Mouse (Mus musculus): ENCODE data around the gene Vsx2. TPM values are rescaled to one million over a fixed set of nuclear protein-coding genes. Genes with fewer than 3 reads are reported as not detected.

The Vsx2 gene
- polyA plus RNA-seq, 1 experiment from 2014 or later, result not detected

- H3K4me2 ChIP-seq (ENCODE audit: low read length), result no peak overlapping the region
- no peak for ATAC-seq (ENCODE audit: insufficient number of reproducible peaks, insufficient read depth, low FRiP score, low read depth)
- whole genome bisulfite sequencing, result 50% methylated on average over 4 of the region's 4 CpGs
- no peak overlapping the region for H3K9ac ChIP-seq (ENCODE audit: low read length)
- H3K4me1 ChIP-seq (ENCODE audit: control insufficient read depth in 2 of 2, insufficient read depth in 2 of 2, low read length in 2 of 2), result no peaks in the 10 kb centered on the region
- H3K4me3 ChIP-seq (ENCODE audit: control insufficient read depth in 1 of 2, insufficient read depth in 1 of 2, low read depth in 1 of 2, low read length in 2 of 2), result no peak overlapping the region
- no peaks in the 10 kb centered on the region for H3K36me3 ChIP-seq (ENCODE audit: control insufficient read depth, insufficient read depth, low read length)
- H3K27ac ChIP-seq (replicated peaks in 1 of 2; ENCODE audit: control insufficient read depth in 1 of 2, insufficient read depth in 1 of 2, low read depth in 2 of 2, low read length in 2 of 2), result no peak overlapping the region
- H3K9me3 ChIP-seq (ENCODE audit: control insufficient read depth, low read length), result no peaks in the 10 kb centered on the region
- peaks cover 9% of the 10 kb centered on the region for H3K27me3 ChIP-seq (ENCODE audit: control insufficient read depth, insufficient read depth, low read length)
Observed at GRCm38 (mm10) chr12:84562558-84562957, 7.0 kb upstream of the Vsx2 start.

GRCm38 (mm10) chr12:84567576-84567975 is 2.0 kb upstream of the Vsx2 start:
- Histone ChIP-seq H3K36me3 (ENCODE audit: control insufficient read depth, insufficient read depth, low read length) (no peaks in the 10 kb centered on the region), H3K9ac (ENCODE audit: low read length) (no peak overlapping the region), H3K4me3 (ENCODE audit: control insufficient read depth in 1 of 2, insufficient read depth in 1 of 2, low read depth in 1 of 2, low read length in 2 of 2) (no peak overlapping the region), H3K9me3 (ENCODE audit: control insufficient read depth, low read length) (no peaks in the 10 kb centered on the region), H3K4me1 (ENCODE audit: control insufficient read depth in 2 of 2, insufficient read depth in 2 of 2, low read length in 2 of 2) (peaks cover 4 to 20% of the 10 kb centered on the region in 2 experiments; a peak in 3 of 4 replicates), H3K27ac (replicated peaks in 1 of 2; ENCODE audit: control insufficient read depth in 1 of 2, insufficient read depth in 1 of 2, low read depth in 2 of 2, low read length in 2 of 2) (no peak overlapping the region), H3K27me3 (ENCODE audit: control insufficient read depth, insufficient read depth, low read length) (peaks cover 60% of the 10 kb centered on the region), H3K4me2 (ENCODE audit: low read length) (no peak overlapping the region)
- ATAC-seq (ENCODE audit: insufficient number of reproducible peaks, insufficient read depth, low FRiP score, low read depth), result no peak
- WGBS, result 70% methylated on average over 6 of the region's 6 CpGs

GRCm38 (mm10) chr12:84569976-84570693 is 573 bp downstream of the Vsx2 start:
- Histone ChIP-seq H3K27ac (replicated peaks in 1 of 2; ENCODE audit: control insufficient read depth in 1 of 2, insufficient read depth in 1 of 2, low read depth in 2 of 2, low read length in 2 of 2) (no peak overlapping the region), H3K4me2 (ENCODE audit: low read length) (peak overlapping the region; percentile 39), H3K27me3 (ENCODE audit: control insufficient read depth, insufficient read depth, low read length) (peaks cover 77% of the 10 kb centered on the region), H3K4me3 (ENCODE audit: control insufficient read depth in 1 of 2, insufficient read depth in 1 of 2, low read depth in 1 of 2, low read length in 2 of 2) (peak overlapping the region in 1 of 2 experiments; percentile 30; a peak in 2 of 4 replicates), H3K4me1 (ENCODE audit: control insufficient read depth in 2 of 2, insufficient read depth in 2 of 2, low read length in 2 of 2) (peaks cover 4 to 20% of the 10 kb centered on the region in 2 experiments; a peak in 3 of 4 replicates), H3K9me3 (ENCODE audit: control insufficient read depth, low read length) (no peaks in the 10 kb centered on the region), H3K9ac (ENCODE audit: low read length) (no peak overlapping the region), H3K36me3 (ENCODE audit: control insufficient read depth, insufficient read depth, low read length) (no peaks in the 10 kb centered on the region)
- ATAC-seq (ENCODE audit: insufficient number of reproducible peaks, insufficient read depth, low FRiP score, low read depth), result 0 out of 2 replicates have a peak, but pooled peaks have one; percentile 37
- under 1% methylated on average over 38 of the region's 40 CpGs for WGBS

GRCm38 (mm10) chr12:84570694-84571415 is 1.3 kb downstream of the Vsx2 start:
- Histone ChIP-seq H3K27ac (replicated peaks in 1 of 2; ENCODE audit: control insufficient read depth in 1 of 2, insufficient read depth in 1 of 2, low read depth in 2 of 2, low read length in 2 of 2) (no peak overlapping the region), H3K9ac (ENCODE audit: low read length) (no peak overlapping the region), H3K36me3 (ENCODE audit: control insufficient read depth, insufficient read depth, low read length) (no peaks in the 10 kb centered on the region), H3K4me2 (ENCODE audit: low read length) (0 out of 2 replicates have a peak overlapping the region, but pooled peaks have one; percentile 29), H3K4me3 (ENCODE audit: control insufficient read depth in 1 of 2, insufficient read depth in 1 of 2, low read depth in 1 of 2, low read length in 2 of 2) (peak overlapping the region in 1 of 2 experiments; percentile 8; a peak in 1 of 4 replicates), H3K4me1 (ENCODE audit: control insufficient read depth in 2 of 2, insufficient read depth in 2 of 2, low read length in 2 of 2) (peaks cover 4 to 20% of the 10 kb centered on the region in 2 experiments; a peak in 3 of 4 replicates), H3K9me3 (ENCODE audit: control insufficient read depth, low read length) (no peaks in the 10 kb centered on the region), H3K27me3 (ENCODE audit: control insufficient read depth, insufficient read depth, low read length) (peaks cover 78% of the 10 kb centered on the region)
- no peak for ATAC-seq (ENCODE audit: insufficient number of reproducible peaks, insufficient read depth, low FRiP score, low read depth)
- WGBS, result 2% methylated on average over 34 of the region's 34 CpGs

- 2% methylated on average over 43 of the region's 43 CpGs for WGBS
- peak overlapping the region; percentile 29; the same call in 1 of the 2 replicates for H3K4me2 ChIP-seq (ENCODE audit: low read length)
Observed at GRCm38 (mm10) chr12:84571466-84572340, 2.1 kb downstream of the Vsx2 start.

GRCm38 (mm10) chr12:84572341-84572720 is 2.8 kb downstream of the Vsx2 start:
- H3K36me3 ChIP-seq (ENCODE audit: control insufficient read depth, insufficient read depth, low read length), result no peaks in the 10 kb centered on the region
- H3K27ac ChIP-seq (replicated peaks in 1 of 2; ENCODE audit: control insufficient read depth in 1 of 2, insufficient read depth in 1 of 2, low read depth in 2 of 2, low read length in 2 of 2), result no peak overlapping the region
- WGBS, result 10% methylated on average over 7 of the region's 7 CpGs
- no peak overlapping the region for H3K4me3 ChIP-seq (ENCODE audit: control insufficient read depth in 1 of 2, insufficient read depth in 1 of 2, low read depth in 1 of 2, low read length in 2 of 2)
- H3K9me3 ChIP-seq (ENCODE audit: control insufficient read depth, low read length), result no peaks in the 10 kb centered on the region
- no peak overlapping the region for H3K4me2 ChIP-seq (ENCODE audit: low read length)
- H3K4me1 ChIP-seq (ENCODE audit: control insufficient read depth in 2 of 2, insufficient read depth in 2 of 2, low read length in 2 of 2), result peaks cover 4 to 20% of the 10 kb centered on the region in 2 experiments; a peak in 3 of 4 replicates
- H3K9ac ChIP-seq (ENCODE audit: low read length), result no peak overlapping the region
- ATAC-seq (ENCODE audit: insufficient number of reproducible peaks, insufficient read depth, low FRiP score, low read depth), result no peak
- peaks cover 79% of the 10 kb centered on the region for H3K27me3 ChIP-seq (ENCODE audit: control insufficient read depth, insufficient read depth, low read length)

More at GRCm38 (mm10) chr12:84571466-84572340, 2.1 kb downstream of the Vsx2 start:
- no peak for ATAC-seq (ENCODE audit: insufficient number of reproducible peaks, insufficient read depth, low FRiP score, low read depth)
- no peaks in the 10 kb centered on the region for H3K9me3 ChIP-seq (ENCODE audit: control insufficient read depth, low read length)
- H3K9ac ChIP-seq (ENCODE audit: low read length), result no peak overlapping the region
- H3K4me1 ChIP-seq (ENCODE audit: control insufficient read depth in 2 of 2, insufficient read depth in 2 of 2, low read length in 2 of 2), result peaks cover 4 to 20% of the 10 kb centered on the region in 2 experiments; a peak in 3 of 4 replicates
- no peak overlapping the region for H3K27ac ChIP-seq (replicated peaks in 1 of 2; ENCODE audit: control insufficient read depth in 1 of 2, insufficient read depth in 1 of 2, low read depth in 2 of 2, low read length in 2 of 2)
- no peaks in the 10 kb centered on the region for H3K36me3 ChIP-seq (ENCODE audit: control insufficient read depth, insufficient read depth, low read length)
- peak overlapping the region in 1 of 2 experiments; percentile 8; a peak in 1 of 4 replicates for H3K4me3 ChIP-seq (ENCODE audit: control insufficient read depth in 1 of 2, insufficient read depth in 1 of 2, low read depth in 1 of 2, low read length in 2 of 2)
- peaks cover 81% of the 10 kb centered on the region for H3K27me3 ChIP-seq (ENCODE audit: control insufficient read depth, insufficient read depth, low read length)

- Histone ChIP-seq H3K9ac (ENCODE audit: low read length) (no peak overlapping the region), H3K4me2 (ENCODE audit: low read length) (no peak overlapping the region), H3K4me1 (ENCODE audit: control insufficient read depth in 2 of 2, insufficient read depth in 2 of 2, low read length in 2 of 2) (peaks cover 4 to 20% of the 10 kb centered on the region in 2 experiments; a peak in 3 of 4 replicates), H3K27me3 (ENCODE audit: control insufficient read depth, insufficient read depth, low read length) (peaks cover 71% of the 10 kb centered on the region), H3K36me3 (ENCODE audit: control insufficient read depth, insufficient read depth, low read length) (no peaks in the 10 kb centered on the region), H3K4me3 (ENCODE audit: control insufficient read depth in 1 of 2, insufficient read depth in 1 of 2, low read depth in 1 of 2, low read length in 2 of 2) (no peak overlapping the region), H3K9me3 (ENCODE audit: control insufficient read depth, low read length) (no peaks in the 10 kb centered on the region), H3K27ac (replicated peaks in 1 of 2; ENCODE audit: control insufficient read depth in 1 of 2, insufficient read depth in 1 of 2, low read depth in 2 of 2, low read length in 2 of 2) (no peak overlapping the region)
- 18% methylated on average over 7 of the region's 7 CpGs for WGBS
- no peak for ATAC-seq (ENCODE audit: insufficient number of reproducible peaks, insufficient read depth, low FRiP score, low read depth)
Observed at GRCm38 (mm10) chr12:84573094-84573493, 3.5 kb downstream of the Vsx2 start.
